Mouse (Mus musculus) forebrain, embryonic 11.5 days (tissue): Measurements from ENCODE around the gene Map4k3. TPM values are rescaled to one million over a fixed set of nuclear protein-coding genes. Genes with fewer than 3 reads are reported as not detected.

Source experiments
- ATAC-seq: fragments of 200-750 bp; cut with Nextera tagmentation; replicated peaks from 2 replicates; pipeline ENCODE4 v1.8.0; 2017; ENCODE audit warnings: moderate TSS enrichment; ENCODE audit not compliant: low FRiP score
- DNase-seq: peaks from one replicate; pipeline ENCODE4 v3.0.0-alpha.2; 2017; ENCODE audit warnings: low spot score
- H3K27ac ChIP-seq: fragments of 300-500 bp; sonication (generic); 2 replicates; pipeline ENCODE4 v1.5.1; 2014; ENCODE audit warnings: low read depth, low read length
- H3K27me3 ChIP-seq: fragments of 300-500 bp; sonication (generic); 2 replicates; pipeline ENCODE4 v1.6.1; 2014; ENCODE audit warnings: mild to moderate bottlenecking, low read length, mixed read lengths; ENCODE audit not compliant: control insufficient read depth, insufficient read depth
- H3K36me3 ChIP-seq: fragments of 300-500 bp; sonication (generic); 2 replicates; pipeline ENCODE4 v1.6.1; 2014; ENCODE audit warnings: mild to moderate bottlenecking, low read length, moderate library complexity, mixed read lengths; ENCODE audit not compliant: control insufficient read depth, insufficient read depth
- H3K4me1 ChIP-seq: fragments of 300-500 bp; sonication (generic); replicated peaks from 2 replicates; pipeline ENCODE4 v1.6.1; 2014; ENCODE audit warnings: low read length, mixed read lengths; ENCODE audit not compliant: control insufficient read depth, insufficient read depth
- H3K4me2 ChIP-seq: fragments of 300-500 bp; sonication (generic); 2 replicates; pipeline ENCODE4 v1.6.1; 2014; ENCODE audit warnings: low read depth, mild to moderate bottlenecking, low read length, moderate library complexity, mixed read lengths; ENCODE audit not compliant: severe bottlenecking
- H3K4me3 ChIP-seq: fragments of 300-500 bp; sonication (generic); 2 replicates; pipeline ENCODE4 v1.5.1; 2014; ENCODE audit warnings: low read depth, low read length
- H3K9ac ChIP-seq: fragments of 300-500 bp; sonication (generic); 2 replicates; pipeline ENCODE4 v1.6.1; 2014; ENCODE audit warnings: low read length
- H3K9me3 ChIP-seq: fragments of 300-500 bp; sonication (generic); 2 replicates; pipeline ENCODE4 v1.6.1; 2016; ENCODE audit warnings: low read length, mixed read lengths; ENCODE audit not compliant: control insufficient read depth
- WGBS: fragments of 180-500 bp; shearing (Covaris S2); extraction: QIAGEN DNeasy Blood & Tissue Kit; methylation state at CpG from one replicate; pipeline ENCODE4 v1.1.7; 2014; 5-methylcytosine and 5-hydroxymethylcytosine counted together
- polyA plus RNA-seq: library from polyadenylated mRNA; unstranded; fragments of >200 nt; fragmentation: Nextera tagmentation; extraction: Ambion mirVana; gene quantifications from 2 replicates; pipeline ENCODE4 v1.2.1, GENCODE M21; 2014

The Map4k3 gene
- polyA plus RNA-seq, 1 experiment from 2014 or later: 28.1 TPM

GRCm38 (mm10) chr17:80620786-80621423 is 107.4 kb downstream of the Map4k3 start:
- 73% methylated on average over 5 of the region's 5 CpGs for WGBS
- H3K9me3 ChIP-seq: no peaks in the 10 kb centered on the region
- no peak overlapping the region for H3K27ac ChIP-seq
- ATAC-seq: 0 out of 2 replicates have a peak, but pooled peaks have one; percentile 44
- no peak overlapping the region for H3K4me3 ChIP-seq
- no peaks in the 10 kb centered on the region for H3K27me3 ChIP-seq
- peak; percentile 69 for DNase-seq
- H3K4me2 ChIP-seq: no peak overlapping the region
- H3K4me1 ChIP-seq: no peaks in the 10 kb centered on the region
- no peaks in the 10 kb centered on the region; the same call in 1 of the 2 replicates for H3K36me3 ChIP-seq
- H3K9ac ChIP-seq: no peak overlapping the region

GRCm38 (mm10) chr17:80619556-80619955 is 108.7 kb downstream of the Map4k3 start:
- 89% methylated on average over 13 of the region's 13 CpGs for WGBS
- no peaks in the 10 kb centered on the region for H3K9me3 ChIP-seq

GRCm38 (mm10) chr17:80618890-80619289 is 109.4 kb downstream of the Map4k3 start:
- no peaks in the 10 kb centered on the region for H3K4me1 ChIP-seq
- H3K36me3 ChIP-seq: peaks cover 2% of the 10 kb centered on the region; the same call in 1 of the 2 replicates
- 84% methylated on average over 5 of the region's 5 CpGs for WGBS
- H3K4me3 ChIP-seq: no peak overlapping the region
- no peak for DNase-seq
- H3K4me2 ChIP-seq: no peak overlapping the region
- ATAC-seq: no peak
- no peak overlapping the region for H3K9ac ChIP-seq
- H3K27ac ChIP-seq: no peak overlapping the region
- no peaks in the 10 kb centered on the region for H3K9me3 ChIP-seq
- H3K27me3 ChIP-seq: no peaks in the 10 kb centered on the region

More at GRCm38 (mm10) chr17:80619556-80619955, 108.7 kb downstream of the Map4k3 start:
- Histone ChIP-seq H3K36me3 (peaks cover 2% of the 10 kb centered on the region; the same call in 1 of the 2 replicates), H3K4me1 (no peaks in the 10 kb centered on the region), H3K4me2 (no peak overlapping the region), H3K4me3 (no peak overlapping the region), H3K9ac (no peak overlapping the region), H3K27ac (no peak overlapping the region), H3K27me3 (no peaks in the 10 kb centered on the region)
- no peak for ATAC-seq
- no peak for DNase-seq

- H3K36me3 ChIP-seq: peaks cover 21% of the 10 kb centered on the region
- H3K9ac ChIP-seq: no peak overlapping the region
- H3K27me3 ChIP-seq: no peaks in the 10 kb centered on the region
- ATAC-seq: no peak
- WGBS: 95% methylated on average over 6 of the region's 6 CpGs
- H3K4me1 ChIP-seq: no peaks in the 10 kb centered on the region
- DNase-seq: no peak
- no peak overlapping the region for H3K4me2 ChIP-seq
- H3K9me3 ChIP-seq: 0 out of 2 replicates have a peak, but pooled peaks cover 2% of the 10 kb centered on the region
- no peak overlapping the region for H3K27ac ChIP-seq
- H3K4me3 ChIP-seq: no peak overlapping the region
These were observed 124.5 kb downstream of the Map4k3 start for GRCm38 (mm10) chr17:80603806-80604205.

- no peak overlapping the region for H3K4me3 ChIP-seq
- H3K4me2 ChIP-seq: no peak overlapping the region
- H3K27me3 ChIP-seq: no peaks in the 10 kb centered on the region
- no peak overlapping the region for H3K27ac ChIP-seq
- DNase-seq: no peak
- H3K4me1 ChIP-seq: no peaks in the 10 kb centered on the region
- peaks cover 15% of the 10 kb centered on the region for H3K36me3 ChIP-seq
- no peak for ATAC-seq
- H3K9ac ChIP-seq: no peak overlapping the region
- WGBS: 94% methylated on average over 19 of the region's 19 CpGs
- H3K9me3 ChIP-seq: no peaks in the 10 kb centered on the region
These were observed 125.1 kb downstream of the Map4k3 start for GRCm38 (mm10) chr17:80603079-80603625.

GRCm38 (mm10) chr17:80601371-80601770 is 126.9 kb downstream of the Map4k3 start:
- no peak overlapping the region for H3K9ac ChIP-seq
- H3K4me3 ChIP-seq: no peak overlapping the region
- H3K27me3 ChIP-seq: no peaks in the 10 kb centered on the region
- peak; percentile 72 for DNase-seq
- ATAC-seq: no peak
- H3K4me2 ChIP-seq: no peak overlapping the region
- no peaks in the 10 kb centered on the region for H3K9me3 ChIP-seq
- no peaks in the 10 kb centered on the region for H3K4me1 ChIP-seq
- peaks cover 12% of the 10 kb centered on the region for H3K36me3 ChIP-seq
- WGBS: 60% methylated on average over 13 of the region's 13 CpGs
- H3K27ac ChIP-seq: no peak overlapping the region

GRCm38 (mm10) chr17:80583051-80583450 is 145.2 kb downstream of the Map4k3 start:
- H3K4me2 ChIP-seq: no peak overlapping the region
- ATAC-seq: no peak
- no peak overlapping the region for H3K27ac ChIP-seq
- H3K4me3 ChIP-seq: no peak overlapping the region
- H3K4me1 ChIP-seq: no peaks in the 10 kb centered on the region
- H3K36me3 ChIP-seq: no peaks in the 10 kb centered on the region; the same call in 1 of the 2 replicates
- no peak for DNase-seq
- no peak overlapping the region for H3K9ac ChIP-seq
- no peaks in the 10 kb centered on the region for H3K27me3 ChIP-seq
- 92% methylated on average over 6 of the region's 6 CpGs for WGBS
- H3K9me3 ChIP-seq: no peaks in the 10 kb centered on the region

- WGBS: 86% methylated on average over 6 of the region's 6 CpGs
- Histone ChIP-seq H3K4me3 (no peak overlapping the region), H3K9ac (no peak overlapping the region), H3K4me1 (peaks cover 4% of the 10 kb centered on the region; the same call in 1 of the 2 replicates), H3K36me3 (no peaks in the 10 kb centered on the region; the same call in 1 of the 2 replicates), H3K27me3 (no peaks in the 10 kb centered on the region), H3K9me3 (no peaks in the 10 kb centered on the region; the same call in 1 of the 2 replicates), H3K4me2 (no peak overlapping the region), H3K27ac (no peak overlapping the region)
- ATAC-seq (no peak), DNase-seq (no peak)
These were observed 148.4 kb downstream of the Map4k3 start for GRCm38 (mm10) chr17:80579901-80580300.
